Mouse (Mus musculus) testis, postnatal 10 days (tissue): ENCODE measurements around the gene Gm47996.

Source experiments
- DNase-seq: peaks from one replicate; pipeline ENCODE4 v3.0.0; 2021; ENCODE audit warnings: low spot score

Gm47996 gene

DNA sequence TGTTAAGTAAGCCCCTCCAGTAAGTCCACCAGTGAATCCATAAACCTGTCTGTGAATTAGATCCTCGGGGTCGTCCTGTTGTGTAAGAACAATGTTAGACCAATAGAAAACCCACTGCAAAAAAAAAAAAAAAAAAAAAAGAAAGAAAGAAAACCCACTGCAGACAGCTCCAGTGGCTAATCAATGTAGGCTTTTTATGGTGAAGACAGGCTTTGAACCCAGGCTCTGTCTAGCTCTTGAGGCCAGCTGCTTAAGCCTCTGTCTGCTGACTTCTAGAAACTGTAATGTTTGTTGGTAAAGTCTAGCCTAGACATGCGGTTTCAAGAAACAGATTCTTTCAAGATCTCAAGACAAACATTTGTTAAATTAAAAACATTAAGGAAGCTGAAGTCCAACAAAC, 40.2 kb downstream of the Gm47996 start:
- DNase-seq, result no peak

DNA sequence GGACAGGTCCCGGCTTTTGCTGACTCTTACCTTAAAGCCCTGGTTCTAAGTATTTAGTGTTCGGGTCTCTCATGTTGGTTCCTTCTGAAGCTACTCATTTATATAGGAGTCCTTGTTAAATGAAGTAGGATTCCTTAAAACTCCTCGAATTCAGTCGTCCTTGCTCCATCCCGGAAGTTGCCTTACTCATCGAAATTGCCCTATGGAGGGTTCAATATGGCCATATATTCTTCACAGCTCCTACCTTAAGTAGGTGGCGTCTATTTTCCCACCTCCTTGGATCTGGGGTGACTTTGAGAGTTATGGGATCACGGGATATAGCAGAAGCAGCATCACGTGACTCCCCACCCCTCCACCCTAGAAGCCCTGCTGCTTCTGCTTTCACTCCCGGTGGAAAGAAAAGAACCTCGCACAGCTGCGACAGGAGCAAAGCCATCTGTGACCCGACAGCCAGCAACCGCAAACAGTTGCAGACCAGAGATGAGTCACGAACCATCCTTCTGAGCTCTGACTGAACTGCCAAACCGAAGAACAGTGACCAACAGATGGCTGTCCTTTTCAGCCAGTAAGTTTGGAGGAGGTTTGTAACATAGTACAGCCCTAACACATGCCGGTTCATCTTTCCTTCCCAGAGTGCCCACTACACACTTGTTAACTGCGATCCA, 40.7 kb downstream of the Gm47996 start:
- DNase-seq, result no peak

DNA sequence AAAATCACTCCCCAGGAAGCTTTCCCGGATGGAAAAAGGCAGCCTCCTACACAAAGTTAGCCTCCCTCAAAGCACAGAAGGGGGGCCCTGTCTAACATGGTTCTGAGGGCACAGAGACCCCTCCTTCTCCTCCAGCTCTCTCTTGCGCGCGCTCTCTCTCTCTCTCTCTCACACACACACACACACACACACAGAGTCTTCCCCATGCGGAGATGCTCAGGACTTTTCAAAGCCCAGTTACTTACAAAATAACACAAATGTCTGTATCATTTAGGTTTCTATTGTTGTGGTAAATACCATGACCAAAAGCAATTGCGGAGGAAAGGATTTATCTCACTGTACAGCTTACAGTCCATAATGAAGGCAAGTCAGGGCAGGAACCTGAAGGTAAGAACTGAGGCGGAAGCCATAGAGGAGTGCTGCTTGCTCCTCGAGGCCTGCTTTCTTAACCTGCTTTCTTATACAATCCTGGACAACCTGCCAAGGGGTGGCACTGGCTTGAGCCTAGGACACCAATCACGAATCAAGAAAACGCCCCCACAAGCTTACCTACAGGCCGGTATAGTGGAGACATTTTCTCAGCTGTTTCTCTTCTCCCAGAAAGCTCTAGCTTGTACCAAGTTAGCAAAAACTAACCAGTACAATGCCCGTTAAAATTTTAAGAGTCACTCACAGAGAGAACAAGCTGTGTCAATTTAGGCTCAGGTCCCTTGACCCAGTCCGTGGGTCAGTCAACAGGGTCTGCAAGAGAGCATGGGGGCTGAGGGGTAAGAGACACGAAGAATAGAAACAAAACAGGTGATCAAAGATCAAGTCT, 41.5 kb downstream of the Gm47996 start:
- DNase-seq, result no peak

DNA sequence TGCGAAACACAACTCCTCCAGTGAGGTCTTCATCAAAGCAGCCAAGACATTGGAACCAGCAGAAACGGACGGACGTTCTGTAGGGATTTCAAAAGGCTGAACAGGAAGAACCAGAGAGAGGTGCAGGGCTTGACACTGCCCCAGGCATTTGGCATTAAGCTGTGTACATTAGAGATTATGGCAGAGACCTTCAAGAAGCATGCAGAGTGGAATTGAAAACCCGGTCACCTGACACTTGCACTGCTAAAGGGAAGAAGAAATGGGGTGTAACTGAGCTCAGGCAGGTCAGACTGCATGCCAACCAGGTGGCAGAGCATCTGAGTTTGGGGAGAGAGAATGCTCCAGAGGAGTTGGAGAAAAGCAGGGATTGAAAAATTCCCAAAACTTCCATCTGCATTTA, 45.5 kb downstream of the Gm47996 start:
- DNase-seq, result no peak

DNA sequence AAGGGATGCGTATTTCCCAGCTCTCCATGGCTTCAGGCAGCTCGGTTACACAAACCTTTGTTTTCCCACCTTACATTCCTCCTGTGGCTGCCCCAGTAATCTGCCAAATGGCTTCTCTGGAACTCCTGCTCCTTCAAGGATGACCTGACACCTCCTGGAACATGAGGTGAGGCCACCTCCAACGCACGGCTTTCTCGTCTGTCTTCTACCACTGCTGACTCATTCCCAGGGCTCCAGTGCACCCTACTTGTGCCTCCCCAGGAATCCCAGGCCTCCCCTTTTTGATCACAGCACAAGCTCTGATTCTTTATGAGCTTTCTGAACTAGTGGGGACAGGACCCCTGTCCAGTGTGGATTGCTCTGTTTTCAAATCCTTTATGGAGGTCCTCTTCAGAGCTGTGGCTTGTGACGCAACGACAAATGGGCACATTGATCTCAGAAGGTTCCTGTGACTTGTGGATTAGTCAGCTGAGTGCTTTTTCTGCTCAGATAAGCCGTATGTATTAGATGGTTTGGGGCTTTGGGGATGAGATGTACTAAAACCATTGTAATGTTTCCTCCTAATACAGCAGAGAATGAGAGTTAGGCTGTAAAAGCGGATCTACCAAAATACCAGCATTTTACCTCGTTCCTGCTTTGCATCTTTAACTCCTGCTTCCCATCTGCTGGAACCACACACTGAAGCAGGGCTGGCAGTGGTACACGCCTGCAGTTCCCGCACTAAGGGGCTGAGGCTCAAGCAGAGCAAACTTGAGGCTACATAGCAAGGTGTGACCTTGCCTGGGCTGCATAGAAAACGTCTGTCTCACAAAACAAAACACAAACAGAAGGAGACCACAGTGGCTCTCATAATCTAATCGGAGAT, 48.4 kb downstream of the Gm47996 start:
- no peak for DNase-seq

DNA sequence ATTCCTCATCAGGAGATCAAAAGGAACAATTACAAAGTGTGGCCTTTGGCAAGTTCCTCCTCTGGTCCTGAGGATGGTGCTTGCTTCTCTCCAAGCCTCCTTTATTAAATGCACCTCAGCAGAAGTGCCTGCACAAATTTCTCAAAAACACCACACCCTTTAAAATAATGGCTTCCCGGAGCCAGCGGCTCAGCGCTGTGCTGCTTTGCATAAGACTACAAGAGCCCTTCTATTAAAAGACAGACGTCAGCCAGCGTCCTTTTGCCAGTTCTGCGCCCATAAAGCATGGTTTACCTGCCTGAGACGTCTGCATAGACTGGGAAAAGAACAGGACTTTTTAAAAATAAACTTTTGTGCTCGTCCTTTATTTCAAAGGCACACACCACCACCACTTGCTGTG, 49.1 kb downstream of the Gm47996 start:
- no peak for DNase-seq
